Mouse (Mus musculus) forebrain, embryonic 11.5 days (tissue): ENCODE data around the gene Entpd3. TPM values are rescaled to one million over a fixed set of nuclear protein-coding genes. Genes with fewer than 3 reads are reported as not detected.

Experiments used
- ATAC-seq: fragments of 200-750 bp; cut with Nextera tagmentation; replicated peaks from 2 replicates; pipeline ENCODE4 v1.8.0; 2017; ENCODE audit warnings: moderate TSS enrichment; ENCODE audit not compliant: low FRiP score
- DNase-seq: peaks from one replicate; pipeline ENCODE4 v3.0.0-alpha.2; 2017; ENCODE audit warnings: low spot score
- H3K27ac ChIP-seq: fragments of 300-500 bp; sonication (generic); 2 replicates; pipeline ENCODE4 v1.5.1; 2014; ENCODE audit warnings: low read depth, low read length
- H3K27me3 ChIP-seq: fragments of 300-500 bp; sonication (generic); 2 replicates; pipeline ENCODE4 v1.6.1; 2014; ENCODE audit warnings: mild to moderate bottlenecking, low read length, mixed read lengths; ENCODE audit not compliant: control insufficient read depth, insufficient read depth
- H3K36me3 ChIP-seq: fragments of 300-500 bp; sonication (generic); 2 replicates; pipeline ENCODE4 v1.6.1; 2014; ENCODE audit warnings: mild to moderate bottlenecking, low read length, moderate library complexity, mixed read lengths; ENCODE audit not compliant: control insufficient read depth, insufficient read depth
- H3K4me1 ChIP-seq: fragments of 300-500 bp; sonication (generic); replicated peaks from 2 replicates; pipeline ENCODE4 v1.6.1; 2014; ENCODE audit warnings: low read length, mixed read lengths; ENCODE audit not compliant: control insufficient read depth, insufficient read depth
- H3K4me2 ChIP-seq: fragments of 300-500 bp; sonication (generic); 2 replicates; pipeline ENCODE4 v1.6.1; 2014; ENCODE audit warnings: low read depth, mild to moderate bottlenecking, low read length, moderate library complexity, mixed read lengths; ENCODE audit not compliant: severe bottlenecking
- H3K4me3 ChIP-seq: fragments of 300-500 bp; sonication (generic); 2 replicates; pipeline ENCODE4 v1.5.1; 2014; ENCODE audit warnings: low read depth, low read length
- H3K9ac ChIP-seq: fragments of 300-500 bp; sonication (generic); 2 replicates; pipeline ENCODE4 v1.6.1; 2014; ENCODE audit warnings: low read length
- H3K9me3 ChIP-seq: fragments of 300-500 bp; sonication (generic); 2 replicates; pipeline ENCODE4 v1.6.1; 2016; ENCODE audit warnings: low read length, mixed read lengths; ENCODE audit not compliant: control insufficient read depth
- WGBS: fragments of 180-500 bp; shearing (Covaris S2); extraction: QIAGEN DNeasy Blood & Tissue Kit; methylation state at CpG from one replicate; pipeline ENCODE4 v1.1.7; 2014; 5-methylcytosine and 5-hydroxymethylcytosine counted together
- polyA plus RNA-seq: library from polyadenylated mRNA; unstranded; fragments of >200 nt; fragmentation: Nextera tagmentation; extraction: Ambion mirVana; gene quantifications from 2 replicates; pipeline ENCODE4 v1.2.1, GENCODE M21; 2014

Gene Entpd3
- polyA plus RNA-seq, 1 experiment from 2014 or later = not detected

GRCm38 (mm10) chr9:120547026-120547668, 7.5 kb downstream of the Entpd3 start:
- Histone ChIP-seq H3K4me3 (no peak overlapping the region), H3K9me3 (no peaks in the 10 kb centered on the region), H3K27ac (no peak overlapping the region), H3K4me2 (no peak overlapping the region), H3K9ac (no peak overlapping the region), H3K4me1 (no peaks in the 10 kb centered on the region), H3K27me3 (no peaks in the 10 kb centered on the region), H3K36me3 (no peaks in the 10 kb centered on the region)
- WGBS = 41% methylated on average over 16 of the region's 16 CpGs
- no peak for DNase-seq
- ATAC-seq = no peak

DNA sequence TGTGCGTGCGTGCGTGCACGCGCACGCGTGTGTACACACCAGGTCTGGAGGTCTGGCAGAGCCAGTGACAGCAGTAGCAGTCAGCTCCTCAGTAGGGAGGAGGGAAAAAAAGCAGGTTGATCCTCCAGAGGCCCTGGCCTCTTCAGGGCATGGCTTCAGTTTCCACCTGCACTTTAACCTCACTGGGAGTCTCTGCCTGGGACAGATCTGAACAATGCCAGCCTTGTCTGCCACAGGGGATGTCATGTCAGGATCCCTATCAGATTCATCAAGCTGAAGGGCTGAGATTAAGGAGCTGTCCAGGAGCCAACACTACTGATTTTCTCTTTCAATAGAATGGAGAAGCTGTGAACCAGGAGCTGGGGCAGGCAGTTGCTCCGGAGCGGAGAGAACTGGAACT, 11.2 kb downstream of the Entpd3 start:
- no peak overlapping the region for H3K27ac ChIP-seq

GRCm38 (mm10) chr9:120563590-120563989, 24.0 kb downstream of the Entpd3 start:
- ATAC-seq (no peak), DNase-seq (no peak)
- no peak overlapping the region for H3K27ac ChIP-seq
- no peaks in the 10 kb centered on the region for H3K9me3 ChIP-seq
- H3K27me3 ChIP-seq = no peaks in the 10 kb centered on the region
- no peaks in the 10 kb centered on the region for H3K4me1 ChIP-seq
- H3K36me3 ChIP-seq = no peaks in the 10 kb centered on the region
- H3K4me3 ChIP-seq = no peak overlapping the region
- H3K4me2 ChIP-seq = no peak overlapping the region
- WGBS = 89% methylated on average over 3 of the region's 3 CpGs
- no peak overlapping the region for H3K9ac ChIP-seq

More for the DNA sequence above, 11.2 kb downstream of the Entpd3 start:
- 92% methylated on average over 9 of the region's 9 CpGs for WGBS
- no peaks in the 10 kb centered on the region for H3K4me1 ChIP-seq
- H3K4me3 ChIP-seq = no peak overlapping the region
- H3K27me3 ChIP-seq = no peaks in the 10 kb centered on the region
- H3K9me3 ChIP-seq = no peaks in the 10 kb centered on the region
- ATAC-seq (no peak), DNase-seq (no peak)
- no peak overlapping the region for H3K4me2 ChIP-seq
- H3K36me3 ChIP-seq = no peaks in the 10 kb centered on the region
- H3K9ac ChIP-seq = no peak overlapping the region

GRCm38 (mm10) chr9:120564247-120564646, 24.6 kb downstream of the Entpd3 start:
- Histone ChIP-seq H3K27ac (no peak overlapping the region), H3K36me3 (no peaks in the 10 kb centered on the region), H3K9ac (no peak overlapping the region), H3K4me1 (no peaks in the 10 kb centered on the region), H3K4me3 (no peak overlapping the region), H3K4me2 (no peak overlapping the region), H3K9me3 (no peaks in the 10 kb centered on the region), H3K27me3 (no peaks in the 10 kb centered on the region)
- WGBS = 80% methylated on average over 2 of the region's 2 CpGs
- DNase-seq = no peak
- ATAC-seq = no peak

GRCm38 (mm10) chr9:120566384-120566783, 26.8 kb downstream of the Entpd3 start:
- Histone ChIP-seq H3K4me3 (no peak overlapping the region), H3K27me3 (no peaks in the 10 kb centered on the region), H3K9ac (no peak overlapping the region), H3K36me3 (no peaks in the 10 kb centered on the region), H3K9me3 (no peaks in the 10 kb centered on the region), H3K4me2 (no peak overlapping the region), H3K4me1 (peaks cover 3% of the 10 kb centered on the region; the same call in 1 of the 2 replicates), H3K27ac (no peak overlapping the region)
- ATAC-seq (no peak), DNase-seq (no peak)
- WGBS = 86% methylated on average over 5 of the region's 5 CpGs

- WGBS = 80% methylated on average over 2 of the region's 2 CpGs
- Histone ChIP-seq H3K27ac (no peak overlapping the region), H3K4me2 (no peak overlapping the region), H3K36me3 (peaks cover 9% of the 10 kb centered on the region), H3K9me3 (no peaks in the 10 kb centered on the region), H3K4me3 (no peak overlapping the region), H3K4me1 (peaks cover 8% of the 10 kb centered on the region; the same call in 1 of the 2 replicates), H3K27me3 (no peaks in the 10 kb centered on the region), H3K9ac (no peak overlapping the region)
- ATAC-seq (no peak), DNase-seq (no peak)
Observed at GRCm38 (mm10) chr9:120568917-120569316, 29.3 kb downstream of the Entpd3 start.

GRCm38 (mm10) chr9:120569721-120570333, 30.2 kb downstream of the Entpd3 start:
- Histone ChIP-seq H3K27me3 (no peaks in the 10 kb centered on the region), H3K9ac (no peak overlapping the region), H3K4me2 (no peak overlapping the region), H3K9me3 (no peaks in the 10 kb centered on the region), H3K4me1 (peaks cover 10% of the 10 kb centered on the region; the same call in 1 of the 2 replicates), H3K36me3 (peaks cover 16% of the 10 kb centered on the region), H3K4me3 (no peak overlapping the region), H3K27ac (no peak overlapping the region)
- DNase-seq (no peak), ATAC-seq (no peak)
- 64% methylated on average over 13 of the region's 13 CpGs for WGBS

DNA sequence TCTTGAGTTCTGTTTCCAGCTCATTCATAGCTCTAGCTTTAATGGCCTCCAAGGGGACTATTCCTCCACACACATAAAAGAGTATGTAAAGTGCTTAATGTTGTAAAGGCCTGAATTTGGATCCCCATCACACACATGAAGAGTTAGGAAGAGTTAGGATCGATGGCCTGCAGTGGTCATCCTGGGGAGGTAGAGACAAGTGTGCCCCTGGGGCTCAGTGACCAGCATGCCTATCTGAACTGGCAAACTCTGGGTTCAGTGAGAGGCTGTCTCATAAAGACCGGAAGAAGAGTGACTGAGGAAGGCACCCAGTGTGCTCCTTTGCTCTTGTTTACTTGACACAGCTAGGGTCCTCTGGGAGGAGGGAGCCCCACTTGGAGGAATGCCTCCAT, 30.7 kb downstream of the Entpd3 start:
- Histone ChIP-seq H3K27ac (no peak overlapping the region), H3K9ac (no peak overlapping the region), H3K4me2 (peak overlapping the region; percentile 97), H3K4me1 (peaks cover 10% of the 10 kb centered on the region; the same call in 1 of the 2 replicates), H3K27me3 (no peaks in the 10 kb centered on the region), H3K36me3 (peaks cover 21% of the 10 kb centered on the region), H3K9me3 (no peaks in the 10 kb centered on the region), H3K4me3 (peak overlapping the region; percentile 85; the same call in 1 of the 2 replicates)
- WGBS = 62% methylated on average over 2 of the region's 2 CpGs
- ATAC-seq (no peak), DNase-seq (no peak)
